Mouse (Mus musculus) 3134 (cell line): Measurements from ENCODE around the gene Vmn1r38.
"Not testable (repeated sequence)": the region's sequence is repeated elsewhere in the genome, so short reads cannot be mapped to it uniquely, and the experiment has no call there.

Experiments
- DNase-seq: peaks from one replicate; pipeline ENCODE4 v3.0.0-alpha.2; 2011; ENCODE audit warnings: low spot score; ENCODE audit not compliant: insufficient read length; ENCODE audit errors: extremely low read depth

Vmn1r38 gene

GRCm38 (mm10) chr6:66782527-66782926, at the start of gene Vmn1r38:
Vmn1r38 (minus strand) TSS chr6:66782627.
- DNase-seq = not testable (repeated sequence)

GRCm38 (mm10) chr6:66810509-66810908, 28.1 kb upstream of the Vmn1r38 start, which contains the start of gene Vmn1r39:
Vmn1r39 (minus strand) TSS chr6:66810609.
- DNase-seq = no peak

GRCm38 (mm10) chr6:66806311-66806710, 23.9 kb upstream of the Vmn1r38 start:
- no peak for DNase-seq

- no peak for DNase-seq
These were observed 23.3 kb upstream of the Vmn1r38 start for GRCm38 (mm10) chr6:66805713-66806112.

- not testable (repeated sequence) for DNase-seq
These were observed 53.3 kb downstream of the Vmn1r38 start, which contains the start of gene Vmn1r37 for GRCm38 (mm10) chr6:66729082-66729481. Vmn1r37 (plus strand) TSS chr6:66729382.
